Comparison of ENCODE assay signal across 25 mouse cellular contexts in genomic region chr1:156913190-156913589, GRCm38 (mm10).
"Had no signal": no experiment of that assay in that cellular context is flagged by ENCODE, and none has a peak within 500 bp of the region (broad histone marks: within the 10 kb centered on the region; RNA-seq: fewer than 3 reads in every experiment).

No protein-coding gene starts in this region.

- H3K27ac ChIP-seq: gastrocnemius, adult 2 months; heart, embryonic 10.5 days; hindbrain, embryonic 10.5 days; hindbrain, embryonic 12.5 days; hindbrain, embryonic 14.5 days; intestine, embryonic 15.5 days; layer of hippocampus, adult 2 months; left cerebral cortex, adult 2 months; limb, embryonic 13.5 days; limb, embryonic 15.5 days had no signal

- H3K9ac ChIP-seq: heart, embryonic 12.5 days; hindbrain, embryonic 12.5 days; hindbrain, embryonic 14.5 days; intestine, embryonic 15.5 days; limb, embryonic 13.5 days; limb, embryonic 15.5 days had no signal

- DNase-seq: gastrocnemius, adult 2 months; gastrocnemius, postnatal 10 days; gastrocnemius, postnatal 25 days; heart, adult 18-20 months; heart, postnatal 10 days; heart, postnatal 4 days; kidney, adult 18-20 months; kidney, adult 8-10 months; kidney, postnatal 10 days; kidney, postnatal 25 days; kidney, postnatal 4 days; left cerebral cortex, postnatal 4 days had no signal

- H3K27me3 ChIP-seq: heart, embryonic 12.5 days; hindbrain, embryonic 12.5 days; intestine, embryonic 15.5 days; limb, embryonic 13.5 days; limb, embryonic 15.5 days had no signal

- H3K4me1 ChIP-seq: heart, embryonic 10.5 days; hindbrain, embryonic 12.5 days; intestine, embryonic 15.5 days had no signal

- ATAC-seq: hindbrain, embryonic 16.5 days; inflammation-experienced regulatory T-cells, adult 6 months; intestine, embryonic 15.5 days; intestine, postnatal 0 days had no signal

- H3K4me2 ChIP-seq: heart, embryonic 12.5 days; hindbrain, embryonic 12.5 days; hindbrain, embryonic 14.5 days; intestine, embryonic 15.5 days; limb, embryonic 13.5 days; limb, embryonic 15.5 days had no signal

- H3K9me3 ChIP-seq: heart, embryonic 10.5 days; heart, embryonic 12.5 days; hindbrain, embryonic 10.5 days; hindbrain, embryonic 12.5 days; intestine, embryonic 15.5 days; limb, embryonic 13.5 days; limb, embryonic 15.5 days had no signal

- H3K36me3 ChIP-seq: heart, embryonic 10.5 days; heart, embryonic 12.5 days; hindbrain, embryonic 10.5 days; hindbrain, embryonic 12.5 days; intestine, embryonic 15.5 days; limb, embryonic 13.5 days; limb, embryonic 15.5 days had no signal

- H3K4me3 ChIP-seq: gastrocnemius, adult 2 months; heart, embryonic 10.5 days; heart, embryonic 12.5 days; hindbrain, embryonic 10.5 days; hindbrain, embryonic 12.5 days; intestine, embryonic 15.5 days; layer of hippocampus, adult 2 months; left cerebral cortex, adult 2 months; limb, embryonic 13.5 days; limb, embryonic 15.5 days had no signal
